Mouse (Mus musculus): ENCODE data around the gene Stpg1. TPM values are rescaled to one million over a fixed set of nuclear protein-coding genes. Genes with fewer than 3 reads are reported as not detected.

Gene Stpg1
- polyA plus RNA-seq (2012) = not detected in 2 replicates

DNA sequence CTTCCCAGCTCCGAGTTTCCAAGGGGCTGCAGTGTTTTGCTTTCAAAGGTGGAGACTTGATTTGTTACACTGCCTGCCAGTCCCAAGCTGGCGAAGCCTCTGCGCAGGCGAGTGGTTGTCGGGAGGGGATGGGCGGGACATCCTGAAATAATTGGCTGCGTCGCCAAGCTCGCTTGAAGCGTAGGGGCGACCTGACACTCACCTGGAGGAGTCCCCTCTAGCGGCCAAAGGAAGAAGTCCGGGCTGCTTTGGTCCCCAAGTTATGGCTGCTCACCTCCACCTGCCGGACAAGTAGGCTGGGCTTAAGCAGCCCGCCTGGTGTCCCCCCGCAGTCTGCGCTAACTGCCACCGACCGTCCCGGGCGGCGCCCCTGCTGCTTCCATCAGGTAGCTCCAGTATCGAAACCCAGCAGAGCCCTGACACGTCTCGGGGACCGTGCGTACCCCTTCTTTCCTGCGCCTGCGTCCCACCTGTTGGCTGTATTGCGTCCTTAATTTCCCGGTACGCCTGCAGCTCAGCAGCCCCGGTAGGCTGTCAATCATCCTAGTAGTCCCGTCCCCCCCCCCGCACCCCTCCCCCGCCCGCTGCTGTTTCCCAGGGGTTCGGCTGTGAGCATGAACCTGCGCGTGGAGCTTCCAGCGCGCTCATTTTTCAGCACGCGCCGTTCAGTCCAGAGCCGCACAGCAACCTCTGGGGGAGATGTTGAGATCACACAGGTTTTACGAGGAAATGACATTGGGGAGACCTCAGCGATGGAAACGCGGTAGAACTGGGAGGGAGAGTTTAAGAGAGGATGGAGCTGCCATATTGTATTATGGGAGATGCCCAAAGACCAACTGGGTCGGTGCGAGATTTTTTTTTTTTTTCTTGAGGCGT is at the start of gene Stpg1, which contains the start of gene Nipal3:
TSS of gene Stpg1 (plus strand) at position 270 of the 876 bp plus-strand sequence.
TSS of gene Nipal3 (minus strand) at position 518 of the 876 bp plus-strand sequence.
- TF ChIP-seq GATA1 (IDR thresholded peaks at IDR 0.05; ENCODE audit: low read length) = no peak

GRCm38 (mm10) chr4:135451360-135452015 is 43.1 kb upstream of the Stpg1 start:
- no peak for TF ChIP-seq GATA1 (IDR thresholded peaks at IDR 0.05; ENCODE audit: low read length)

DNA sequence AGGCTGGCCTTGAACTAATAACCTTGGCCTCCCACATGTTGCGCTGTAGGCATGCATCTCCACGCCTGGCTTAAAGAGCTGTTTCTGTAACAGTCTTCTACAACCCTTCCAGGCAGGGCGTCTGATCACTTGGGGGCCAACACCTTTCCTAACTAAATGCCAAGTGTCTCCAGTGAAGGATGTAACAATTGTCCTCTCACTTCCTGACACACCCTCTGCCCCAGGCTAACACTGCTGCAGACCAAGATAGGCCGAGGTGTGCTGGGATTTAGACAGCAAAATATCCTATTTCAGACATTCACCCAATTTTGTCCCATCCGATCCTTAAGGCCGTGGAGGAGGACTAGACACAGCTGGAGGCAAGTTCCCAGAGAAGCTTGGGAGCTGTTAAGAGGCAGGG is 41.4 kb upstream of the Stpg1 start:
- TF ChIP-seq GATA1 (IDR thresholded peaks at IDR 0.05; ENCODE audit: low read length) = no peak

DNA sequence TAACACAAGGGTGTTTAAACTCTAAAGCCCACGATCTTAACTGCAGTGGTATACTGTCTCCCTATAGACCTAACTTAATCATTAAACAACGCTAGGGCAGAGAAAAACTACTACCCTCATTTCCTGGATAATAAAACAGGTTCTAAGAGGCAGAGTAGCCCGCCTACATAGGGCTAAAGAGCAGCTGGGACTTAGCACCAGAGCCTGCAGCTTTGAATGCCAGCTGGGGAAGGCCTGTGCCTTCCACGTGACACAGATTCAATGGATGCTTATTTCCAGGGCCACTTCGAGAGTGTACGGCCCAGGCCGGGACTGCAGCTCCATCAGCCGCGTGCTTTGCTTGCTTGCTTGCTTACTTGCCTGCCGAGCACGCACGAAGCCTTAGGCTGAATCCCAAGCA is 41.0 kb upstream of the Stpg1 start:
- TF ChIP-seq GATA1 (IDR thresholded peaks at IDR 0.05; ENCODE audit: low read length) = no peak

DNA sequence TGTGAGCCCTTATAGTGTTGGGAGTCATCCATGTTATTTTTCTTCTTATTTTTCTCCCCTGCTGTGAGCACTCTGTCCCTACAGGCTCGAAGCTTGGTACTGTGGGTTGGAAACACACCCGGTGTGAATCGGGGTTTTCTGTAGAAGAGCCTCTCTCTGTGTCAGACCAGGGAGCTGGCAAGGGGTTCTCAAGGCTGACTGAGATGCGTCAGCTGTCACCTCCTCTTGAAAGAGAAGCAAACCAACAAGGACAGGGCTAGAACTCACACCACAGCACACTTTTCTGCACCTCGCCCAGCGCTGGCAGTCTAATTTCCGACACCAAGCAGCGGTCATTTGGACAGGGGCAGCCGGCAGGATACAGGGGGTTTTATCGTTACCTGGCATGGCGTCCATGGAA is 31.2 kb upstream of the Stpg1 start:
- no peak for TF ChIP-seq GATA1 (IDR thresholded peaks at IDR 0.05; ENCODE audit: low read length)

GRCm38 (mm10) chr4:135477851-135478250 is 16.7 kb upstream of the Stpg1 start:
- TF ChIP-seq GATA1 (IDR thresholded peaks at IDR 0.05; ENCODE audit: low read length) = no peak

DNA sequence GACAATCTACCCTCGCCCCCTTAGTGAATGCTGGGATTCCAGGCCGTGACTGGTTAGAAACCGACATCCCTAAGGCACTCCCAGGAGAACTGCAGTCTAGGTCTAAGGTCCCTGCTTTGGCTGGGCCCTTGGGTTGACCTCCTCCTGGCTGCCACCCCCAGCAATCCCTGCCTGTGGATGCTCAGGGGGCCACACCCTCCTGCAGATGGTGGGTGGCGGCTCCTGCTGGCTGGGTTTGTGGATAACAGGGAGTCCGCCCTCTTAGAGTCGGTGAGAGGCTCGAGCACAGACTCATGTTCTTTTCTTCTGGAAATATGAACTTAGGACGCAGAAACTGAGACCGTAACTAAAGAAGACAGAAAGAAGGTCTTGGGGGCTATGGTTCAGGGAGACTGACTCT is 14.2 kb upstream of the Stpg1 start:
- TF ChIP-seq GATA1 (IDR thresholded peaks at IDR 0.05; ENCODE audit: low read length) = no peak

DNA sequence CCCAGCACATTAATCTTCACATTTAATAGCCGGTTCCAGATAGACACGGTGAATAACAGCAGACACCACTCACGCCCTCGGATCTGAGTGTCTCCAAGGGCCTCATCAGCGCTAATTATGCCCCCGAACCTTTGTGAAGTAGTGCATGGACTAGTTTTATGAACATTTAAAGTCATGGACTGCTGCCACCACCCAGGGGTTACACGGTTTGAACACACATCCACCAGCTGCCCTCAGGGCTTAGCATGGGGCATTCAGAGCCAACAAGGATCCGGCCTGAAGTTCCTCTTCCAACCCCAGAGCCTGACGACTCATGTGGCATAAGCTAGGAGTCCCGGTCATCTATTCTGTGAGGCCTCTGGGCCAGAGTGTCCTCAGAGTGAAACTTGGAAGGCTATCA is 9.5 kb upstream of the Stpg1 start:
- TF ChIP-seq GATA1 (IDR thresholded peaks at IDR 0.05; ENCODE audit: low read length) = no peak

DNA sequence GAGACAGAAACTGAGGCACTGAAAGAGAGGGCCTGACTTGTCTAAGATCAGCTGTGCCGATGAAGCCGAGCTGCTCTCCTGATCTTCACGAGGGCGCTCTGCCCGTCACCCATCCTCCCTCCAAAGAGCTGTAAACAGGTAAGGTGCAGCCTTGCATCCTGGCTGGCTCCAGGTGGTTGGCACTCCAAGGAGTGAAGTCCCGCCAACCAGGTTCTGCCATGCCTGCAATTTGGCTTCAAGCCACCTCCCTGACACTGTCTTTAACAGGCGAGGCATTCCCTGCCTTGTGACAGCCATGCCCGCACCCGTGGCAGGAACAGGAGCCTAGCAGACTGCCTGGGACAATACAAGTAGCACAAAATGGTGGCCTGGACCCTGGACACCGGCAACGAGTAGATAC is 8.2 kb upstream of the Stpg1 start:
- no peak for TF ChIP-seq GATA1 (IDR thresholded peaks at IDR 0.05; ENCODE audit: low read length)

- no peak for TF ChIP-seq GATA1 (IDR thresholded peaks at IDR 0.05; ENCODE audit: low read length)
Measured at GRCm38 (mm10) chr4:135489256-135489655, 5.3 kb upstream of the Stpg1 start.

DNA sequence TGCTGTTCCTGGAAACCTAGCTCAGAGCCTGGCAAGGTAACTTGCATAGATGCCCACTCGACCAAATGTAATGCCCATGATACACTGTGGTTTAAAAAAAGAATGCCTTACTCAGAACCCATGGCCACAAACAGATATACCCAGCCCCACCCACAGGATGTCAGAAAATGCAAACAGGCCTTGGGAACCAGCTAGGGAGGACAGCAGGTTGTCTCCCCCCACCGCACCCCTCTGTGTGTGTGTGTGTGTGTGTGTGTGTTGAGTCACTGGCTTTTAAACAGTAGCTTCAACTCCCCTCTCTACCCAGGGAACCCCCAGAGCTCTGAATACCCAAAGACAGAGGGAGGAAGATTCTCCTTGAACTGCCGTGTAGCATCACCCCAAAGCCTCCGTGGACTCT is 1.3 kb upstream of the Stpg1 start:
- no peak for TF ChIP-seq GATA1 (IDR thresholded peaks at IDR 0.05; ENCODE audit: low read length)

DNA sequence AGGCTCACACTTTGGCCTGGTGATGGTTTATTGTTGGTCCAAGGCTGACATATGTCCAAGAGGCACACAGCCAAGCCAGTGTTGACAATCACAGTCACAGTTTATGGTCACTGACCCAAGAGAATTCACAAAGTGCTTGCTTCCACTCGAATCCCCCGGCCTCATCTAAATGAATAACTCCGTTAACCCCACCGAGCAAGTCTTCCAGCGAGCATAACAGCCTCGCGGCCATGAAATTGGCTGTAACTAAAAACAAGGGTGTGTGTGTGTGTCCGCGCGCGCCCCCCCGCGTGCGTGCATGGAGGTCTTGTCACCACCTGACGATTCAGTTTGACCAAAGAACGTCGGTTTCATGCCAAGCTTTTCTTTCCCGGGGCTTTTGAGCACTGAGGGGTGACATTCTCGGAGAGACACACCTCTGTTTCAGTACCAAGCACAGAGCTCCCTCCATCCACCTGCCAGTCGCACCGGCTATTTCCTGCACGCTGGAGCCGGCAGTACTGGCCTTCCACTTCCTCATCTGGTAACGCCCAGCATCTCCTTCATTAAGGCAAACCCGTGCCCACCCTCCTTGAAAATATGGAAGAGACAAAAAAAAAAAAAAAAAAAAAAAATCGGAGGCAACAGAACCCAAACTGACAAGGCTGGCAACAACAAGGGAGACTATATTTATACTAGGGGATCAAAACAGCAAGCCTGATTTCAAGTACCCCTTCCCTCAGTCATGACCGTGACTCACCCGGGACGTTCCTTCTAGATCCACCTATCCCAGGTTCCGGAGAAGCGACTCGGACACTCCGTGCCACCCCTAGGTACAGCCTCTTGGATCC is 684 bp upstream of the Stpg1 start:
- TF ChIP-seq GATA1 (IDR thresholded peaks at IDR 0.05; ENCODE audit: low read length) = no peak

DNA sequence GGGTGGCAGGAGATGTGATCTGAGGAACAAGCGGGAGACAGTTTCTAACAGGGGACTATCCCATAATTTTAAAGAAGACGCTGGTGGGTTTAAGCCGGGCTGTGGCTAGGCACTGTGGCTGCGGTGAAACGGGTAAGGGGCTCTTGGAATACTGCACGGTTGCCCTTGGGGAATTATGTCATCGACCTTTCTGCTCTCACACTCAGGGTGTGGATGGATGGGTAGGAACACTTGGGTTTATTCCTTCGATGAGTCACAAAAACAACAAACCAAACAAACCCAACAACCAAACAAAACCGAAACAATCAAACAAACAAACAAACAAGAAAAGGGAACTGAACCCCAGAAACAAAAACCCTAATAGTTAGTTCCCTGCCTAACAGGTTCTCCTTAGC is 804 bp downstream of the Stpg1 start:
- no peak for TF ChIP-seq GATA1 (IDR thresholded peaks at IDR 0.05; ENCODE audit: low read length)

- no peak for TF ChIP-seq GATA1 (IDR thresholded peaks at IDR 0.05; ENCODE audit: low read length)
Measured at GRCm38 (mm10) chr4:135495810-135496209, 1.2 kb downstream of the Stpg1 start.

- TF ChIP-seq GATA1 (IDR thresholded peaks at IDR 0.05; ENCODE audit: low read length) = no peak
Measured at GRCm38 (mm10) chr4:135498136-135498535, 3.5 kb downstream of the Stpg1 start.

DNA sequence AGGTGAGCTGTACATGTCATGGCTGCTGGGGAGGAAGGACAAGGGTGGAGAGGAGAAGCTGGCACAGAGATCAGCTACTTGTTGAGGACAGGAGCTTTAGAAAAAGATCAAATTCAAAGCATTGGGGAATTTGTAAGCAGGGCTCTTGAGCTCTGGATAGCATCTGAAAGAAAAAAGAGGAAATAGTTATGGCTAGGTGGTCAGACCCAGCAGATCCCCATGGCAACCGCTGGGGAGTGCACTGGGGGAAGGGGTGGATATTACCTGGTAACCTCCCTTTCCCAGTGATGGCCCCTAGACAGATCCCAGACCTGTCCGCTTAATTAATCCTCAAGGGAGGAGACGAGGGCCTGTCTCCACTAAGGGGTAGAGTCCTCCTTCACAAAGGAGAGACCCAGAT is 5.2 kb downstream of the Stpg1 start:
- no peak for TF ChIP-seq GATA1 (IDR thresholded peaks at IDR 0.05; ENCODE audit: low read length)

Measured in G1E-ER4 (cell line).